Mouse (Mus musculus) A20 (cell line): ENCODE data around the gene Wdr6.

Experiments
- DNase-seq: peaks from one replicate; pipeline ENCODE4 v3.0.0-alpha.2; 2011; ENCODE audit warnings: low read depth, low spot score

The Wdr6 gene

GRCm38 (mm10) chr9:108573774-108574690, 4.5 kb downstream of the Wdr6 start:
- peak; percentile 78 for DNase-seq

GRCm38 (mm10) chr9:108572321-108572720, 6.2 kb downstream of the Wdr6 start:
- no peak for DNase-seq

- DNase-seq = no peak
Measured at GRCm38 (mm10) chr9:108571401-108571973, 7.1 kb downstream of the Wdr6 start.

GRCm38 (mm10) chr9:108570207-108570896, 8.2 kb downstream of the Wdr6 start:
- peak; percentile 91 for DNase-seq

- DNase-seq = peak; percentile 98
Measured at GRCm38 (mm10) chr9:108569381-108570206, 8.9 kb downstream of the Wdr6 start, which contains the start of gene Dalrd3. Dalrd3 (plus strand) TSS chr9:108569886.

GRCm38 (mm10) chr9:108568511-108568921, 10.0 kb downstream of the Wdr6 start:
- DNase-seq = peak; percentile 70

GRCm38 (mm10) chr9:108567931-108568419, 10.6 kb downstream of the Wdr6 start:
- DNase-seq = no peak

GRCm38 (mm10) chr9:108566815-108567776, 11.4 kb downstream of the Wdr6 start, which contains the start of gene Ndufaf3:
Ndufaf3 (minus strand) TSS chr9:108567434.
- DNase-seq = peak; percentile 98

- DNase-seq = no peak
Measured at GRCm38 (mm10) chr9:108565881-108566814, 12.4 kb downstream of the Wdr6 start.

- DNase-seq = no peak
Measured at GRCm38 (mm10) chr9:108564131-108564530, 14.4 kb downstream of the Wdr6 start.

GRCm38 (mm10) chr9:108563671-108564070, 14.9 kb downstream of the Wdr6 start:
- DNase-seq = no peak

- DNase-seq = peak; percentile 99
Measured at GRCm38 (mm10) chr9:108560227-108560841, 18.2 kb downstream of the Wdr6 start, which contains the start of gene Impdh2. Impdh2 (plus strand) TSS chr9:108560286.

- no peak for DNase-seq
Measured at GRCm38 (mm10) chr9:108559169-108559568, 19.4 kb downstream of the Wdr6 start.

- DNase-seq = no peak
Measured at GRCm38 (mm10) chr9:108546875-108547274, 31.7 kb downstream of the Wdr6 start.

- no peak for DNase-seq
Measured at GRCm38 (mm10) chr9:108545986-108546385, 32.6 kb downstream of the Wdr6 start.

- no peak for DNase-seq
Measured at GRCm38 (mm10) chr9:108540846-108541245, 37.7 kb downstream of the Wdr6 start.

GRCm38 (mm10) chr9:108531496-108531895, 47.0 kb downstream of the Wdr6 start:
- DNase-seq = no peak

GRCm38 (mm10) chr9:108530954-108531353, 47.6 kb downstream of the Wdr6 start:
- no peak for DNase-seq
